Mouse (Mus musculus) lung, embryonic 15.5 days (tissue): ENCODE results near the gene Rasgrp4. TPM values are rescaled to one million over a fixed set of nuclear protein-coding genes. Genes with fewer than 3 reads are reported as not detected.
A peak's percentile ranks its signal among the peaks of the same experiment; 100 is the strongest.

ENCODE experiments used
- ATAC-seq: fragments of 200-750 bp; cut with Nextera tagmentation; 2 replicates; pipeline ENCODE4 v1.8.0; 2017; ENCODE audit warnings: moderate number of reproducible peaks, borderline replicate concordance; ENCODE audit not compliant: low FRiP score, low TSS enrichment; ENCODE audit errors: extremely low read depth
- H3K27ac ChIP-seq: fragments of 300-500 bp; sonication (generic); 2 replicates; pipeline ENCODE4 v1.5.1; 2015; ENCODE audit warnings: moderate library complexity, mild to moderate bottlenecking, inconsistent platforms
- H3K27me3 ChIP-seq: fragments of 300-500 bp; sonication (generic); 2 replicates; pipeline ENCODE4 v1.6.1; 2015; ENCODE audit warnings: inconsistent platforms
- H3K36me3 ChIP-seq: fragments of 300-500 bp; sonication (generic); 2 replicates; pipeline ENCODE4 v1.6.1; 2015; ENCODE audit warnings: inconsistent platforms
- H3K4me1 ChIP-seq: fragments of 300-500 bp; sonication (generic); 2 replicates; pipeline ENCODE4 v1.6.1; 2015; ENCODE audit warnings: inconsistent platforms
- H3K4me2 ChIP-seq: fragments of 300-500 bp; sonication (generic); 2 replicates; pipeline ENCODE4 v1.6.1; 2015; ENCODE audit warnings: inconsistent platforms, mild to moderate bottlenecking, moderate library complexity
- H3K4me3 ChIP-seq: fragments of 300-500 bp; sonication (generic); 2 replicates; pipeline ENCODE4 v1.5.1; 2015; ENCODE audit warnings: mild to moderate bottlenecking, inconsistent platforms
- H3K9ac ChIP-seq: fragments of 300-500 bp; sonication (generic); 2 replicates; pipeline ENCODE4 v1.6.1; 2015; ENCODE audit warnings: inconsistent platforms
- H3K9me3 ChIP-seq: fragments of 300-500 bp; sonication (generic); 2 replicates; pipeline ENCODE4 v1.6.1; 2016; ENCODE audit warnings: inconsistent platforms
- WGBS: fragments of 180-500 bp; shearing (Covaris S2); methylation state at CpG from one replicate; pipeline ENCODE4 v1.1.7; 2015; 5-methylcytosine and 5-hydroxymethylcytosine counted together
- polyA plus RNA-seq: library from polyadenylated mRNA; unstranded; fragments of >200 nt; fragmentation: Nextera tagmentation; extraction: Ambion mirVana; gene quantifications from 2 replicates; pipeline ENCODE4 v1.2.1, GENCODE M21; 2015

Rasgrp4 gene
- polyA plus RNA-seq, 1 experiment from 2014 or later = 1.7 TPM

GRCm38 (mm10) chr7:29151486-29151885, 16.8 kb downstream of the Rasgrp4 start:
- no peaks in the 10 kb centered on the region for H3K27me3 ChIP-seq
- 64% methylated on average over 10 of the region's 10 CpGs for WGBS
- H3K4me3 ChIP-seq = no peak overlapping the region
- no peak overlapping the region for H3K4me2 ChIP-seq
- H3K9me3 ChIP-seq = no peaks in the 10 kb centered on the region; the same call in 1 of the 2 replicates
- H3K4me1 ChIP-seq = peaks cover 8% of the 10 kb centered on the region
- H3K36me3 ChIP-seq = no peaks in the 10 kb centered on the region
- H3K27ac ChIP-seq = no peak overlapping the region
- H3K9ac ChIP-seq = no peak overlapping the region
- ATAC-seq = no peak

DNA sequence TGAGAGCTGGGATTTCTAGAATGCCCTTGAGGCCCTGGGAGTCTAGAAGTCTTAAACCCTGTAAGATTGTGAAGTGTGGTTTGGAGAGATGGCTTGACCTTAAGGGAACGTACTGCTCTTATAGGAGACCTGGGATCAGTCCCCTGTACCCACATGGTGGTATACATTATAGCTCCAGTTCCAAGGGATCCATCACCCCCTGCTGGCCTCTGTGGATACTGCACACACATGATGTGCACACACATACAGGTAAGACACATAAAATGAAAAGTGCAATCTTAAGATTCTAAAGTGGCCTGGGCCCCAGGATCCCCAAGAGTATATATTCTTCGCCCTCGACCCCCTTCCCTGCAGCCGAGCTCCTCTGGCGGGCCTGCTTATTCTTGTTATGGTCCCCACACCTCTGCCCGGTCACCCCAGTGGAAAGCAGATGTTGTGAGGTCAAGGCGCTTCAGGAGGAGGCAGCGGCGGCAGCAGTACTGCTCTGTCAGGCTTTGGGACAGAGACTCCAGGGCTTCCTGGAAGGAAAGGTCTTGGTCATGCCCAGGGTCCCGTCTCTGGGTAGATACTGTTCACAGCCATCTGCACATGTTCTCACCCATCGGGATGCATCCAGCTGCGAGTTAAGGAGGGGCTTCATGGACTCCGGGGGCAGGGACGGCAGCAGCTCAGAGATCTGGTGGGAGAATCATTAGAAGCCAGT, 19.5 kb downstream of the Rasgrp4 start:
- Histone ChIP-seq H3K27ac (no peak overlapping the region), H3K4me1 (peaks cover 10% of the 10 kb centered on the region), H3K4me3 (no peak overlapping the region), H3K27me3 (peaks cover 17% of the 10 kb centered on the region), H3K9ac (no peak overlapping the region), H3K36me3 (no peaks in the 10 kb centered on the region), H3K9me3 (no peaks in the 10 kb centered on the region; the same call in 1 of the 2 replicates), H3K4me2 (no peak overlapping the region)
- 94% methylated on average over 14 of the region's 14 CpGs for WGBS
- no peak for ATAC-seq

GRCm38 (mm10) chr7:29155196-29155837, 20.7 kb downstream of the Rasgrp4 start:
- Histone ChIP-seq H3K9ac (peak overlapping the region; percentile 85), H3K36me3 (no peaks in the 10 kb centered on the region), H3K4me2 (peak overlapping the region; percentile 99), H3K4me1 (peaks cover 10% of the 10 kb centered on the region), H3K27ac (peak overlapping the region; percentile 91), H3K9me3 (no peaks in the 10 kb centered on the region; the same call in 1 of the 2 replicates), H3K27me3 (peaks cover 26% of the 10 kb centered on the region), H3K4me3 (peak overlapping the region; percentile 92)
- 7% methylated on average over 37 of the region's 37 CpGs for WGBS
- ATAC-seq = peak; percentile 90

DNA sequence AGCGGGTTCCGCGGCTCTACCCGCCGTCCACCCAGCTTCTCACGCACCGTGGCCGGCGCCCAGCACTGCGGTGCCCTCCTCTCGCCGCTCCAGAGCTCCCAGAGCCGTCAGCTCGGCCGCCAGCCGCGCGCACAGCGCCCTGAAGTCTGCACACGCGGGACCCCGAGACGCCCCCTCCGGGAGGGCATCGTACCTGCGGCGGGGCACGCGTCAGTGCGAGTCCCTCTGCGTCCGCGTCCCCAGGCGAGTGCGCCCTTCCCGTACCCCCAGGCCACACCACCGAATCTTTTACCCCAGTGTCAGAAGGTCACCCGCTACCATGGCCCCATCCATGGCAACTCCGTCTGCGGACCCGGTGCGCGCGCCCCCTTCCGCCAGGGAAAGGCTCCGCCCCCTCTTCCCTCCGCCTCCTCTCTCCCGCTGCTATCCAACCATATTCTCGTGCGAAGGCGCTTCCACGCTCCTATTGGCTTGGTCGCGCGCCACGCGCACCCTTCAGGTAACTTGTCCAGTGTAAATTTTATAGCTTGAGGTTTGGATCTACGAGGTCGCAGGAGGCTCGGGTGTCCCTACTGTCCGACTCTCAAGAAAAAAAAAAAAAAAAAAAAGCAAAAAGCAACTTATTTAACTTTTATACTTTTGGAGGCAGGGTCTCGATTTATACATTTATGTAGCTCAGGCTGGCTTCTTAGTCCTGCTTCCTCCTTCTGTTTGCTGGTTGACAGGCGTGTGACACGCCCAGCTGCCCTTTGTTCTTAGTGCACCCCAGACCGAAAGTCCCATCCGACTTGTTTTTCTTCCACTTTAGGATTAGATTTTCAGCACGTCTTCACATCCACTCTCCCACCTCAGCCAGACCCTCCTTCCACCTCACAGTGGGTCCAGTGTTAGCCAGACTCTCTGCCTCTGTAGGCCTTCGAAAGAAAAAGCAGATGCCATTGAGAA, 21.5 kb downstream of the Rasgrp4 start, which contains the start of gene Fam98c:
Fam98c (minus strand) TSS at position 397 of the 945 bp plus-strand sequence.
- H3K4me1 ChIP-seq = peaks cover 10% of the 10 kb centered on the region
- H3K9me3 ChIP-seq = no peaks in the 10 kb centered on the region; the same call in 1 of the 2 replicates
- WGBS = 4% methylated on average over 67 of the region's 68 CpGs

DNA sequence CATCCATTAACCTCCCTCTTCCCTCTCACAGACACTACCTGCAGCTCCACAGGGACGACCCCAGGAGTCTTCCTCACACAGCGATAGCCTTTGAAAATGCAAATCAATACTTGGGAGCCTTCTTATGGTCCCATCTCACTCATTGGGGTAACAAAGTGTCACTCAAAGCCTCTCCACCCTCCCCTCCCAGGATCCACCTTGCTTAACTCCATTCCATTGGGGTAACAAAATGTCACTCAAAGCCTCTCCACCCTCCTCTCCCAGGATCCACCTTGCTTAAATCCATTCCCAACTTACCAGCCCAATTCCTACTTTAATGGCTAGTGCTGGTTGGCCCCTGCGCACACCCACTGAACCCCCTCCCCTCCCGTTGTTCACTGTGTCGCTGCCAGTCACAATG, 23.6 kb downstream of the Rasgrp4 start:
- Histone ChIP-seq H3K9ac (no peak overlapping the region), H3K4me1 (peaks cover 27% of the 10 kb centered on the region), H3K4me2 (no peak overlapping the region), H3K4me3 (no peak overlapping the region), H3K27me3 (peaks cover 26% of the 10 kb centered on the region), H3K36me3 (no peaks in the 10 kb centered on the region), H3K9me3 (no peaks in the 10 kb centered on the region; the same call in 1 of the 2 replicates), H3K27ac (no peak overlapping the region)
- WGBS = 4% methylated on average over 5 of the region's 5 CpGs
- ATAC-seq = no peak

More for the DNA sequence above, 21.5 kb downstream of the Rasgrp4 start, which contains the start of gene Fam98c:
- peak within 1 kb of the TSS; percentile 91 for H3K27ac ChIP-seq
- peaks cover 26% of the 10 kb centered on the region for H3K27me3 ChIP-seq
- H3K4me3 ChIP-seq = peak within 1 kb of the TSS; percentile 92
- H3K4me2 ChIP-seq = peak within 1 kb of the TSS; percentile 99
- no peaks in the 10 kb centered on the region for H3K36me3 ChIP-seq
- H3K9ac ChIP-seq = peak within 1 kb of the TSS; percentile 85
- ATAC-seq = peak; percentile 85

DNA sequence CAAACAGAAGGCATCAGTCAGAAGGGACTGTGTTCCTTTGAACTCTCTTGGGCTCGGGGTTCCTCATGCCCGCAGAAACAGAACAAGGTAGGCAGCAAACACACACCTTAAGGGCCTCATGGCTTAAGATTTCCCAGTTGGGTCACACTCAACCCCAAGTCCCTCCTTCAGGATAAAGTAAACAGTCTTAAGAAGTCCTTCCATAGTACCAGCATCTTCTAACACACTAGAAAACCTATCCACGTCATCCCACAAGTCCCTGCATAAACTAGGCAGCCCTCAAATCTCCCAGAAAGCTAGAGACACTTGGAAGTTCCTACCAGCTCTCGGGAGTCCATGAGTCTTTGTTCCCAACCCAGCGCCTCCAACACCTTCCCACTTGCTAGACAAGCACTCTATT, 27.6 kb downstream of the Rasgrp4 start:
- peaks cover 30% of the 10 kb centered on the region for H3K27me3 ChIP-seq
- H3K4me3 ChIP-seq = no peak overlapping the region
- no peak for ATAC-seq
- 41% methylated on average over 5 of the region's 5 CpGs for WGBS
- H3K27ac ChIP-seq = peak overlapping the region; percentile 11; the same call in 1 of the 2 replicates
- H3K36me3 ChIP-seq = no peaks in the 10 kb centered on the region
- no peak overlapping the region for H3K9ac ChIP-seq
- H3K4me1 ChIP-seq = peaks cover 17% of the 10 kb centered on the region
- peak overlapping the region; percentile 6; the same call in 1 of the 2 replicates for H3K4me2 ChIP-seq
- no peaks in the 10 kb centered on the region for H3K9me3 ChIP-seq

DNA sequence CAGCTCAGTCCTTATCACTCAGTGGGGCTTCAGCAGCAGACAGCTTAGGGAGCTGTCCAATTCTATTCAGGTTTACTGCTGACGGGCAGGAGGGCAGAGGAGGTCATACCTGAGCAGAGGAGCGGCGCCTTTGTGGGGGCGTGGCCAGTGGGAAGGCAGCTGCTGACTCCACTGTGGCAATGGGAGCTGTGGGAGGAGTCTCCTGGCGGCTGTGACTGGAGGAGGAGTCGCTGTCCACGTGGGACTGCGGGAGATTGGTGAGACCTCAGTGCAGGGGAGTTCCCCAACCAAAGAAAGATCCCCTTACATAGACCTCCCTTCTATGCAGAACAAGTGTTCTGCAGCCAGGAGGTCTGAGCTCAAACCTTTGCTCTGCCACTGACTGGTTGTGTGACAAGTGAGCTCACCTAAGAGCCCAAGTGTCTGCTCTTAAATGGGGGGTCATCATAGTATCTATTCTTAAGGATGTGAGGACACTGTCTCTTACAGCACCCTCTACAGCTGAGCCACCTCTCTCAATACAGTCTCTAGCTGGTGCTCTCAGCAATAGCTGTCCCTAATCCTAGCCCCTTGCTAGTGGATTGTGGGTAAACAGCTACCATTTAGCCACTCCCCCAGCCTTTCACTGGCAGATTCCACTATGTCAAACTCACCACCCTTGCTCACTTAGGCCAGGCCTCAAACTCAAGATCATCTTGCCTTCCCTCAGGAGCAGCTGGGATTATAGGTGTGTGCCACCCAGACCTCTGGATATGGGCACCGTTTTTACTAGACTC, 28.3 kb downstream of the Rasgrp4 start:
- Histone ChIP-seq H3K4me1 (peaks cover 17% of the 10 kb centered on the region), H3K27ac (0 out of 2 replicates have a peak overlapping the region, but pooled peaks have one; percentile 11), H3K4me3 (no peak overlapping the region), H3K27me3 (peaks cover 32% of the 10 kb centered on the region), H3K36me3 (no peaks in the 10 kb centered on the region), H3K4me2 (peak overlapping the region; percentile 6; the same call in 1 of the 2 replicates), H3K9me3 (no peaks in the 10 kb centered on the region), H3K9ac (no peak overlapping the region)
- WGBS = 15% methylated on average over 9 of the region's 9 CpGs
- ATAC-seq = peak; percentile 50; the same call in 1 of the 2 replicates

- peaks cover 47% of the 10 kb centered on the region for H3K4me1 ChIP-seq
- no peak for ATAC-seq
- no peak overlapping the region for H3K9ac ChIP-seq
- no peak overlapping the region for H3K4me3 ChIP-seq
- H3K4me2 ChIP-seq = no peak overlapping the region
- H3K36me3 ChIP-seq = no peaks in the 10 kb centered on the region; the same call in 1 of the 2 replicates
- peaks cover 42% of the 10 kb centered on the region for H3K27me3 ChIP-seq
- H3K9me3 ChIP-seq = no peaks in the 10 kb centered on the region
- 20% methylated on average over 19 of the region's 19 CpGs for WGBS
- H3K27ac ChIP-seq = no peak overlapping the region
These were observed 33.0 kb downstream of the Rasgrp4 start for GRCm38 (mm10) chr7:29167656-29168055.

GRCm38 (mm10) chr7:29168121-29168695, 33.6 kb downstream of the Rasgrp4 start:
- H3K27me3 ChIP-seq = peaks cover 47% of the 10 kb centered on the region
- peak overlapping the region; percentile 61 for H3K4me3 ChIP-seq
- no peak for ATAC-seq
- H3K4me2 ChIP-seq = peak overlapping the region; percentile 91
- no peak overlapping the region for H3K27ac ChIP-seq
- no peak overlapping the region for H3K9ac ChIP-seq
- peaks cover 2% of the 10 kb centered on the region; the same call in 1 of the 2 replicates for H3K36me3 ChIP-seq
- H3K9me3 ChIP-seq = no peaks in the 10 kb centered on the region
- H3K4me1 ChIP-seq = peaks cover 43% of the 10 kb centered on the region
- 10% methylated on average over 10 of the region's 10 CpGs for WGBS

DNA sequence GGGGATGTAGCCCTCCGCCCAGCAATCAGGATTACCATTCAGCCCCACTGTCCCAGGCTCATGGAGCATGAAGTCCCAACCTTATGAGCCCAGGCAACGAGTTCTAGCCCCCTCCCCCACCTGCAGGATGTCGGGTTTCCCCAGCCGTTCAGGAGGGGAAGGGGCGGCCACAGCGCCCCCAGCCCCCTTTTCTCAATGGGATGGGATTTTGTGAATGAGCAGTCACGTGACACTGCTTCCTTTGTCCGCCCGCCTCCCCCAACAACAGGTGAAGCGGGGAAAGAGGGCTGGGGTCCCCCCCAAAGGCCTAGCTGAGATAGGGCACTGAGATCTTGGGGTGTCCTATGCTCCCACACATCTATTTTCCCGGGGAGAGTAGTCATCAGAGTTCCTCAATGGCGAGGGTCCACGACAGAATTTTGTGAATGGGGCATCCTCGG, 34.2 kb downstream of the Rasgrp4 start:
- peak overlapping the region; percentile 61 for H3K4me3 ChIP-seq
- H3K4me2 ChIP-seq = peak overlapping the region; percentile 91
- ATAC-seq = no peak
- peak overlapping the region; percentile 44 for H3K9ac ChIP-seq
- H3K27ac ChIP-seq = no peak overlapping the region
- peaks cover 8% of the 10 kb centered on the region for H3K36me3 ChIP-seq
- WGBS = under 1% methylated on average over 13 of the region's 14 CpGs
- H3K27me3 ChIP-seq = peaks cover 54% of the 10 kb centered on the region
- H3K9me3 ChIP-seq = no peaks in the 10 kb centered on the region
- H3K4me1 ChIP-seq = peaks cover 42% of the 10 kb centered on the region
